In genomic region chr1:157458421-157459208, GRCm38 (mm10) we compare ENCODE assay signal across 8 mouse cellular contexts. TPM values are rescaled to one million over a fixed set of nuclear protein-coding genes. Genes with fewer than 3 reads are reported as not detected.
DNase-seq lines count a peak whose midpoint lies in the region; ATAC-seq and TF ChIP-seq lines count a peak whose summit lies in the region.

Cryzl2 (plus strand) TSS chr1:157458577.

- WGBS in forebrain, postnatal 0 days: 4% methylated on average over 28 of the region's 29 CpGs
- WGBS in hindbrain, embryonic 10.5 days: 3% methylated on average over 29 of the region's 29 CpGs
- 13% methylated on average over 26 of the region's 29 CpGs for WGBS in limb, embryonic 12.5 days
- 2% methylated on average over 27 of the region's 29 CpGs for WGBS in midbrain, embryonic 11.5 days

- peak; percentile 64 for TF ChIP-seq CTCF in forebrain, postnatal 0 days (IDR thresholded peaks at IDR 0.05; ENCODE audit: low read depth)

- H3K27me3 ChIP-seq in forebrain, postnatal 0 days (ENCODE audit: insufficient read depth, low read length): no peaks in the 10 kb centered on the region
- peaks cover 9% of the 10 kb centered on the region; the same call in 1 of the 2 replicates for H3K27me3 ChIP-seq in hindbrain, embryonic 10.5 days (ENCODE audit: insufficient read depth, poor library complexity, severe bottlenecking)
- no peaks in the 10 kb centered on the region for H3K27me3 ChIP-seq in limb, embryonic 12.5 days
- no peaks in the 10 kb centered on the region; the same call in 1 of the 2 replicates for H3K27me3 ChIP-seq in midbrain, embryonic 11.5 days (ENCODE audit: control insufficient read depth, insufficient read depth, low read length)

- H3K4me2 ChIP-seq in forebrain, postnatal 0 days (ENCODE audit: low read depth): peak within 1 kb of the TSS; percentile 41
- peak within 1 kb of the TSS; percentile 66 for H3K4me2 ChIP-seq in limb, embryonic 12.5 days
- H3K4me2 ChIP-seq in midbrain, embryonic 11.5 days: peak within 1 kb of the TSS; percentile 37

- H3K4me3 ChIP-seq in forebrain, postnatal 0 days (ENCODE audit: low read depth, low read length): peak within 1 kb of the TSS; percentile 12
- peak within 1 kb of the TSS; percentile 55 for H3K4me3 ChIP-seq in hindbrain, embryonic 10.5 days
- H3K4me3 ChIP-seq in limb, embryonic 12.5 days (replicated peaks): peak within 1 kb of the TSS; percentile 41
- H3K4me3 ChIP-seq in midbrain, embryonic 11.5 days (ENCODE audit: low read depth, low read length): peak within 1 kb of the TSS; percentile 12

- no peak within 1 kb of the TSS for H3K27ac ChIP-seq in forebrain, postnatal 0 days (ENCODE audit: low read depth, low read length)
- peak within 1 kb of the TSS; percentile 90 for H3K27ac ChIP-seq in hindbrain, embryonic 10.5 days
- H3K27ac ChIP-seq in limb, embryonic 12.5 days: 0 out of 2 replicates have a peak within 1 kb of the TSS, but pooled peaks have one; percentile 41
- peak within 1 kb of the TSS; percentile 37 for H3K27ac ChIP-seq in midbrain, embryonic 11.5 days (ENCODE audit: low read depth, low read length)

- no peaks in the 10 kb centered on the region for H3K36me3 ChIP-seq in forebrain, postnatal 0 days (ENCODE audit: insufficient read depth)
- no peaks in the 10 kb centered on the region for H3K36me3 ChIP-seq in hindbrain, embryonic 10.5 days
- no peaks in the 10 kb centered on the region for H3K36me3 ChIP-seq in limb, embryonic 12.5 days
- H3K36me3 ChIP-seq in midbrain, embryonic 11.5 days (ENCODE audit: control insufficient read depth, insufficient read depth, low read length): no peaks in the 10 kb centered on the region

- DNase-seq in WW6 (ENCODE audit: low read depth, low spot score): peak; percentile 60
- peak; percentile 64 for DNase-seq in c-Kit-positive CD71-positive TER-119-negative erythroid progenitor cells, embryonic 14.5 days (ENCODE audit: low read depth)
- DNase-seq in forebrain, postnatal 0 days: no peak
- DNase-seq in hindbrain, embryonic 10.5 days (ENCODE audit: low spot score): peak; percentile 91
- peak; percentile 97 for DNase-seq in midbrain, embryonic 11.5 days (ENCODE audit: low spot score, missing footprints)
- DNase-seq in spleen, postnatal 10 days (ENCODE audit: low spot score in 2 of 2): peak; percentile 43 to 84
- no peak for DNase-seq in left cerebral cortex, adult 8-10 months (ENCODE audit: low spot score in 2 of 2)

- peaks cover 4% of the 10 kb centered on the region; the same call in 1 of the 2 replicates for H3K4me1 ChIP-seq in forebrain, postnatal 0 days (ENCODE audit: insufficient read depth)
- peaks cover 26% of the 10 kb centered on the region for H3K4me1 ChIP-seq in hindbrain, embryonic 10.5 days (replicated peaks)
- peaks cover 8% of the 10 kb centered on the region; the same call in 1 of the 2 replicates for H3K4me1 ChIP-seq in limb, embryonic 12.5 days (replicated peaks)
- H3K4me1 ChIP-seq in midbrain, embryonic 11.5 days (ENCODE audit: control insufficient read depth, insufficient read depth, low read length): peaks cover 12% of the 10 kb centered on the region

- H3K9ac ChIP-seq in forebrain, postnatal 0 days: peak within 1 kb of the TSS; percentile 10; the same call in 1 of the 2 replicates
- H3K9ac ChIP-seq in limb, embryonic 12.5 days (replicated peaks): peak within 1 kb of the TSS; percentile 48
- H3K9ac ChIP-seq in midbrain, embryonic 11.5 days (ENCODE audit: low read length): 0 out of 2 replicates have a peak within 1 kb of the TSS, but pooled peaks have one; percentile 2

- peak; percentile 85 for ATAC-seq in forebrain, postnatal 0 days
- peak; percentile 89 for ATAC-seq in limb, embryonic 12.5 days (ENCODE audit: insufficient number of reproducible peaks, insufficient read depth, low FRiP score, low TSS enrichment, low read depth)
- peak; percentile 90 for ATAC-seq in midbrain, embryonic 11.5 days (ENCODE audit: low FRiP score)

- no peaks in the 10 kb centered on the region for H3K9me3 ChIP-seq in forebrain, postnatal 0 days (ENCODE audit: low read length)
- H3K9me3 ChIP-seq in hindbrain, embryonic 10.5 days: no peaks in the 10 kb centered on the region
- no peaks in the 10 kb centered on the region for H3K9me3 ChIP-seq in limb, embryonic 12.5 days
- H3K9me3 ChIP-seq in midbrain, embryonic 11.5 days (ENCODE audit: control insufficient read depth, low read length): no peaks in the 10 kb centered on the region

RNA-seq across cellular contexts. Expression of gene Cryzl2, which starts in this region (rescaled TPM):
- 9.4 and 12.8 TPM in 2 replicates for total RNA-seq in forebrain, postnatal 0 days (2014; rRNA removed)
- 5.6 and 6.9 TPM in 2 replicates for polyA plus RNA-seq in forebrain, postnatal 0 days (2015; fragmentation: Nextera tagmentation; extraction: Ambion mirVana)
- polyA plus RNA-seq in hindbrain, embryonic 10.5 days (2016; fragmentation: Nextera tagmentation; extraction: Ambion mirVana): 7.9 and 8.3 TPM in 2 replicates
- 7.9 and 8.2 TPM in 2 replicates for polyA plus RNA-seq in limb, embryonic 12.5 days (2016; fragmentation: Nextera tagmentation; extraction: Ambion mirVana)
- 7.4 and 8.3 TPM in 2 replicates for polyA plus RNA-seq in midbrain, embryonic 11.5 days (2014; fragmentation: Nextera tagmentation; extraction: Ambion mirVana)
- 1 to 10 TPM; 5.4 to 8.3 (median 7.5) TPM for total RNA-seq in left cerebral cortex, adult 8-10 months (2022)

Comparison
In these comparisons a context has a peak if more than half of its experiments do, and no peak if none do; other contexts are left out.
1. DNase-seq: peak in WW6 (single experiment), c-Kit-positive CD71-positive TER-119-negative erythroid progenitor cells, embryonic 14.5 days (single experiment), hindbrain, embryonic 10.5 days (single experiment), midbrain, embryonic 11.5 days (single experiment) and spleen, postnatal 10 days (2 of 2); none in forebrain, postnatal 0 days (single experiment) and left cerebral cortex, adult 8-10 months (0 of 2).
2. Peak in every context shown above with its lines, with median percentiles within 50 percentile points of each other: ATAC-seq, H3K4me2 ChIP-seq, H3K4me3 ChIP-seq and H3K9ac ChIP-seq.